Mouse (Mus musculus) c-Kit-positive CD71-positive TER-119-negative erythroid progenitor cells, embryonic 14.5 days (primary cell): ENCODE results near the gene Dtx4.

ENCODE experiments used
- DNase-seq: peaks from one replicate; pipeline ENCODE4 v3.0.0-alpha.2; 2013; ENCODE audit warnings: low read depth

Gene Dtx4

GRCm38 (mm10) chr19:12493453-12494186, 7.6 kb downstream of the Dtx4 start:
- DNase-seq = no peak

GRCm38 (mm10) chr19:12491636-12492035, 9.6 kb downstream of the Dtx4 start:
- DNase-seq = no peak

DNA sequence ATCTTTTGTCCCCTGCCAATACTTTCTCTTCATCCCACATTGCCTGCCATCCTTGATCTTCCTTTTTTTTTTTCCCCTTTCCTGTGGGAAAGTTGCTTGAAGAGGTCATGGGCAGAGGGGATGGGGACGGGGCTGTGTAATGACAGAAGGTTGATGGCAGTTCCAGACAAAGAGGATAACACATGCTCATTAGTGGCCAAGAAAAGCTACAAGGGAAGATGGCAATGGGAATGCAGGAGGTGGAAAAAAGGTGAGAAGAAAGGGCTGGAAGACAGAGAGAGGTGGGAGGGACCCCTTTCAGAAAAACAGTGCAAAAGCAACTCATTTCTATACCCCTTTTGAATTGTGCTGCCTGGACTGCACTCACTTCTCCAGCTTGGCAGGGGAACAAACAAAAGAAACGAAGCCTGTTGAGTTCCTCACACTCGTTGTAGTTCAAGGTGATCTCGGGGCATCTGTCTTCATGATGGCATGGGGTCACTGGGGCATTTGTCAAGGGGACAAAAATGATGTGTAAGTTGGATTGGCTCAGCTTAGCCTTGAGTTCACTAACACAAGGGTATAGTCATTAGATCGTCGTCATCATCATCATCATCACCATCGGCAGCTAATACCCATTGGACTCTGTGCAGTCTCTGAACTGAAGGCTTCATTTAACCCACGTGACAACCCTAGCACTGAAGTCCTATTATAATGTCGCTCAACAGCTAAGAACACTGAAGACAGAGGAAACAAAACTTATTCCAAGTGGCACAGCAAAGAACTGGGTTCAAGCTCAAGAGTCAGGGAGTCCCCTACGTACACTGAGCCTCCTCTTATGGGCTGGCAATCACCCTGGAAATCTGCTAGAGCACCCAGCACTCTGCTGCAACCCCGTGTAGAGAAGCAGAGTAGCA, 11.3 kb downstream of the Dtx4 start:
- DNase-seq = no peak

DNA sequence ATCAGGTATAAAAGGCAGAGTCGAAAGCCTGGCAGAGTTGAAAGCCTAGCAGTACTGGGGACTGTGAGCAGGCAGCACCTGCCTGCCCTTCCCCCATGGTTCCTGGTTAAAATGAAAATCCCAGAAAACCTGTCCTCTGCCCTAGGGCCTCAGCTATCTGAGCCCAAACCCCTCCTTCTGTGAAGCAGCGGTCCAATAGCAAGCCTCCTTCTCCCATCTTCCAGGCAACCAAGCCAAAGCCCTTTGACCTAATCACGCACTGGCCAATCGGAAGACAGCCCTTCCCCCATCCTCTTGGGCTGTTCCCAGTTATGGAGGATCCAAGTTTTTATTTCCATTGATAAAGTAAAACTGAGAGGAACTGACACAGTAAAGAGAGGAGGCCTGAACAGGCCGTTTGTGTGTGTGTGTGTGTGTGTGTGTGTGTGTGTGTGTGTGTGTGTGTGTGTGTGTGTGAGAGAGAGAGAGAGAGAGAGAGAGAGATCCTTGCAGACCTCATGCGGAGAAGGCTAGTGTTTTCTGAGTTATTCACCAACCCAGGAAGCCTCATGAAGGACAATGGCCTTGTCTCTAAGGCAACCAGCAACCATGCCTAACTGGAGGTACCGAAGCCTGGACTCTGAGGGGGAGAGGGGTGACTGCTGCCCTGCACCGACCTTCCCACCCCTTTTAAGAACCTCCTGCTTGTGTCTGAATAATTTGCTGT, 12.1 kb downstream of the Dtx4 start:
- no peak for DNase-seq

GRCm38 (mm10) chr19:12488205-12488966, 12.9 kb downstream of the Dtx4 start:
- no peak for DNase-seq

- DNase-seq = no peak
Observed at GRCm38 (mm10) chr19:12487511-12488204, 13.6 kb downstream of the Dtx4 start.

DNA sequence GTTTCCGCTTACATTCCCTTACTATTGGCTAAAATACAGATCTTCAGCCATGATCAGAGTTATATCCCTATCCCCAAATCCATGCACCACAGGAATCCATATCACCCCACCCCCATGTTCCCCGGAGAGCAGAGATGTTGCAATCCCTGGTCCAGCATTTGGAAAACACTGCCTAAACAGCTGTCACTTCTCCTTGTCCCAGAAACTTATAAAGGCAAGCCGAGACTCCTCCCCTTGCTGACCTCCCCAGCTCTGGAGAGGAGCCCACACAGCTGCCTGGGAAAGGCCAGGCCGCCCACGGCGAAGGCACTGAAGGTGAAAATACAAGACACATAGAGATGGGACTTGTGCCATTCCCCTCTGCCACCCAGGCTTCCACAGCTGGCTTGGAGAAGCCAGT, 14.4 kb downstream of the Dtx4 start:
- DNase-seq = no peak

GRCm38 (mm10) chr19:12485631-12486030, 15.6 kb downstream of the Dtx4 start:
- DNase-seq = no peak

DNA sequence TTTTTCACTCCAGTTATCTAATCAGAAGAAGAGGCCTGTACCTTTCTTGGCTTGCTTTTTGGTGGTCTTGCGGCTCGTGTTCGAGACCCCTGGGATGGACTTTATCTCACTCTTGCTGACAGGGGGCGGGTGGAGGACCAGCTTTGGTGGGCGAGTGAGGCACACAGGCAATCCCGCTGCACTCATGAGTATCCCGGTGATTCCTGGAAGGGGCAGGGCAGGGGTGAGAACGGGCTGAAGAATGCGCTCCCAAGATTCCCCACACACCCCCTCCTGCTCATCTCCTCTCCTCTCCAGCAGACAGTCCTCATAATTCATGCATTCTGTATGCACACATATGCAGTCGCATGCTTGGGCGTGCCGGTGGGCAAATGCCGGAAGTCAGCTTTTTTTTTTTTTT, 16.0 kb downstream of the Dtx4 start:
- no peak for DNase-seq

DNA sequence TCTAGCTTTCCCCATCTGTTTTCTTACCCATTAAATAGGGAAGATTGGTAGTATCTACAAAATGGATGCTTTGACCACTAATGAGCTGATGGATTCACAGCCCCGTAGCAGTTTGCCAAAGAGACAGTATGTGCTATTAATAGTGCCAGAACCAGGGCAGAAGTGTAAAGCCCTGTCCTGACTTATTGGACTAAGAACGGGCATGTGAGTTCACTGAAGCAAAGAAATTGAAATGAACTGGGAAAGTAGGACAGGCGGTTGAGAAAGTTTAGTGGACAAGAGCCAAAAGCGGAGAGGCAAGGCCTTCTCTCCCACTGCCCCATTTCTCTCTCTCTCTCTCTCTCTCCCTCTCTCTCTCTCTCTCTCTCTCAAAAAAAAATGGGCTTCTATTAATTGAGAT, 17.0 kb downstream of the Dtx4 start:
- DNase-seq = no peak

- DNase-seq = no peak
Observed at GRCm38 (mm10) chr19:12483782-12484181, 17.5 kb downstream of the Dtx4 start.

DNA sequence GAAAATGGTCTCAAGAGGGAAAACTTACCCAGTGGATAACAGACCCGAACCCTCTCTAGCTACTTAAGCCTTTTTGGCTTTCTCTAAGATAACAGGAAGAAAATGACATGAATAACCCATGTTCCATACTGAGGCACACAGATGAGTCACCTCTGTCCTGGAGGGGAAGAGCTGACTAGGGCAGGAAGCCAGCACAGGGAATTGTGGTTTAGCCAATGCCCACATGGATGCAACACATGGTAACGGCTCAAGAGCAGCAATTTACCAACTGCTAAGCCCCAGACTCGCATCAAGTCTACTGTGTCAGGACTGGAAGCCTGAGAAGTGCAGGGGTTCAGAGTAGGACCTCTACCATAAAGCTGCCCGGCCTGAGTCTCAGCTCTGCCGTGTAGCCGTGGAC, 22.9 kb downstream of the Dtx4 start:
- DNase-seq = no peak

- no peak for DNase-seq
Observed at GRCm38 (mm10) chr19:12476721-12477270, 24.5 kb downstream of the Dtx4 start.

DNA sequence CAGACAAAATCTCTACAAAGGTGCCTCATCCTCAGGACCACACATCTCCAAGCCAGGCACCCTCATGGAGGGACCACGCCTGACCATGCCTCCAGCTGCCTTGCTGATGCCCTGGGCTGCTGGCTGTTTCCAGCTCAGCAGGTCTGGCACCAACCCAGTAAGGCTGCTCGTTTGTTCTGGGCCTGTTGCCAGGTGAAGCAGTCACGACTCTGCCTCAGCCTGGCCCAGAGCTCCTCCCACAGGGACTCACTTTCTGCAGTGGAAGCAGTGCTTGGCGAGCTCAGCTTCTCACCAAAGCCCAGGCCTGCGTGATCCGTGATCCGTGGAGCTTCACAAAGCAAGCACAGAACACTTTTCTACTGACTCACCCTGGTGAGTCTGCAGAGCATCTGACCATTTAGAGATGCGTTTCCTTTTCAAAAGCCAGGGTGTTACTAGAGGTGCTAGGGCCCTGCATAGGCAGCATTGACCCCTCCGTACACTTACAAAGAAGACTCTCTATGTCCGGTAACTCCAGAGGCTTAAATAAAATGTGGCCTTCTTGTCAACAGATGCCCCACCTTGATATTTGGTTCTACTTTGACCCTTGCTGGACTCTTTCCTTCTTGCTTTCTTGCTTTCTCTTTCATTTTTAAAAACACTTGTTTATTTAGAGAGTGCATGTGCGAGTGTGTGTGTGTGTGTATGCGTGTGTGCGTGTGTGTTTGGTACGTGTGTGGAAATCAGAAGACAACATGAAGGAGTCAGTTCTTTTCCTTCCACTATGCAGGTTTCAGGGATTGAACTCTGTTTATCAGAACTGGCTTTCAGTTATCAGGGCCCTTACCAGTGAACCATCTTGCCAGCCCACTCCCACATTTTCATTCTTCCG, 25.6 kb downstream of the Dtx4 start:
- DNase-seq = no peak

GRCm38 (mm10) chr19:12473951-12474350, 27.3 kb downstream of the Dtx4 start:
- no peak for DNase-seq

DNA sequence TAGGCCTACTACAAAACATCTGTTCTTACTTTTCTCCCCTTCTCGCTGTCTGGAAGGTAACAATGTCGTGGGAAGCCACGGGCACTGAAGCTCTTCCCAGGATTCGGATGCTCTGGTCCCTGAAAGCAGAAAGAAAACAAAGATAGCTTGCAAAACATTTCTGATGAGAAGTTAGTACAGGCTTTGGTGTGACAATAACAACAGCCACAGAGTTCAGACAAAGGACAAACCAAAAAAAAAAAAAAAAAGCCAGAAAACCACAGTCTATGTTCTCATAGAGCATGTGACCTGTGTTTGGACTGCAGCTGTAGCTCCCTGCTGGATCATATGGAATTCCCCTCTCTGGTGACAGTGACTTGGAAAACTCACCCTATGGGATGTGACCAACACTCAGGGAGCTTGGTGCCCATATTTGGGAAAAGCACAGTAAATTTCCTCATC, 28.0 kb downstream of the Dtx4 start:
- no peak for DNase-seq

GRCm38 (mm10) chr19:12472381-12472976, 28.8 kb downstream of the Dtx4 start:
- no peak for DNase-seq

GRCm38 (mm10) chr19:12471866-12472265, 29.4 kb downstream of the Dtx4 start:
- no peak for DNase-seq

DNA sequence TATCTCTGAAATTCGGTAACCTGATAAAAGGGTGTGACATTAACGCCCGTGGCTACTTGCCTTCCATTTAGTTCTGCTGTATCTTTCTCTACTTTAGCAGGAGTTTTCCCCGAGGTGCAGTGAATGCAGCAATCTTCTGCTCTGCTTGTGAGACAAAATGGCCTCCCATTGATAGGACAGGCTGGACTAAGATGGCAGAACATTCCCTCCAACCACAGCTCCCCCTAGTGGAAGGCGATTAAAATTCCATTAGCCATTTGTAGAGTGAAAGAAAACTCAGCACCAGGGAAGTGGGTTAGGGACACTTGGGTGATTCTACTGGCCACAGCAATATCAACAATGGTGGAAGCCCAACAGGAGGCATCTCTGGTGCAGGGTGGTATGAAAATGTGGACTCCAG, 33.8 kb downstream of the Dtx4 start:
- DNase-seq = peak; percentile 22

GRCm38 (mm10) chr19:12466204-12466603, 35.0 kb downstream of the Dtx4 start:
- DNase-seq = peak; percentile 13
